Mouse (Mus musculus): ENCODE measurements at regions not wholly inside any gene's neighbourhood (a gene's known extent, or its start where the extent isn't known, plus 50 kb on each side); places are given as distances from the start of the nearest gene placed in this dataset.
"Not testable (repeated sequence)": the region's sequence is repeated elsewhere in the genome, so short reads cannot be mapped to it uniquely, and the experiment has no call there.

- H3K4me1 ChIP-seq (replicated peaks), result no peaks in the 10 kb centered on the region
- H3K9ac ChIP-seq, result no peak overlapping the region
- no peaks in the 10 kb centered on the region for H3K27me3 ChIP-seq
- no peak overlapping the region for H3K4me2 ChIP-seq
- no peak overlapping the region for H3K4me3 ChIP-seq
- no peak overlapping the region for H3K27ac ChIP-seq
- no peak for ATAC-seq (replicated peaks; ENCODE audit: insufficient number of reproducible peaks, insufficient read depth, low FRiP score, low read depth)
- no peaks in the 10 kb centered on the region for H3K36me3 ChIP-seq
- H3K9me3 ChIP-seq (replicated peaks), result no peaks in the 10 kb centered on the region
- WGBS, result 75% methylated on average over 5 of the region's 5 CpGs
These were observed 758.2 kb downstream of the Cdh11 start for GRCm38 (mm10) chr8:102026956-102027927.

GRCm38 (mm10) chr8:102024472-102024871, 761.0 kb downstream of the Cdh11 start:
- no peaks in the 10 kb centered on the region for H3K36me3 ChIP-seq
- H3K9me3 ChIP-seq (replicated peaks), result no peaks in the 10 kb centered on the region
- H3K4me2 ChIP-seq, result no peak overlapping the region
- H3K9ac ChIP-seq, result no peak overlapping the region
- 69% methylated on average over 1 of the region's 1 CpGs for WGBS
- H3K4me1 ChIP-seq (replicated peaks), result no peaks in the 10 kb centered on the region
- no peak for ATAC-seq (replicated peaks; ENCODE audit: insufficient number of reproducible peaks, insufficient read depth, low FRiP score, low read depth)
- H3K27ac ChIP-seq, result no peak overlapping the region
- H3K27me3 ChIP-seq, result no peaks in the 10 kb centered on the region
- no peak overlapping the region for H3K4me3 ChIP-seq

GRCm38 (mm10) chr8:102017776-102018175, 767.7 kb downstream of the Cdh11 start:
- no peak overlapping the region for H3K27ac ChIP-seq
- no peaks in the 10 kb centered on the region for H3K9me3 ChIP-seq (replicated peaks)
- H3K4me2 ChIP-seq, result no peak overlapping the region
- H3K4me3 ChIP-seq, result no peak overlapping the region
- no peak for ATAC-seq (replicated peaks; ENCODE audit: insufficient number of reproducible peaks, insufficient read depth, low FRiP score, low read depth)
- H3K9ac ChIP-seq, result no peak overlapping the region
- H3K36me3 ChIP-seq, result no peaks in the 10 kb centered on the region
- 58% methylated on average over 2 of the region's 2 CpGs for WGBS
- H3K27me3 ChIP-seq, result no peaks in the 10 kb centered on the region
- H3K4me1 ChIP-seq (replicated peaks), result no peaks in the 10 kb centered on the region

DNA sequence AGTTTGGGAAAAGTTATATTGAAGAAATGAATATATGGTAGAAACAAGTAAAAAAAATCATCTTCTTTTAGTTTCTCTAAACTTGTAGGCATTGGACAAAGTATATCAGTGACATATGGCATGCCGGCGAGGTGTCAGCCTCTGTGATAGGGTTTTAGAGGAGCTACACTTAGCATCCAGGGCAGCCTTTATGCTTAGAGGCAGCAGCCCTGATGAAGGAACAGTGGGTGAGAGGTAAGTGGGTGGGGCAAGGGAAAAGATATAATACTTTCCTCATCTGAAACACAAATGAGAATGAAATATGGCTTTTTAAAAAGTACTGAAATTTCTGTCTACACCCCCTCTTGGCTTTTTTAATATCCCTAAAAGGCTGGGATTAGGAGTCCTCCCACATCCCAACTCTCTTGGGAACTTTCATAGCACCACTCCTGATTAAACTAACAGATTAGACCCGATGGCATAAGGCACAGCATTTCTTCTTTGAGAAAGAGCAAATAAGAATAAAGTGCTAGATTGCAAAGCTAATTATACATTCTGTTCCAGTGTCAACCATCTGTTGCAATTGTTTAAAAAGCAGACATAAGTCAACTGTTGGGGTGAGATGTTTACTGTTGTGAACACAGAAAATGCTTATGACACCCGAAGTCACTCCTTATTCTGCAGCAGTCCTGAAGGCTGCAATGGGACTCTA, 785.0 kb downstream of the Cdh11 start:
- 74% methylated on average over 4 of the region's 4 CpGs for WGBS
- no peak overlapping the region for H3K4me2 ChIP-seq
- H3K4me1 ChIP-seq (replicated peaks), result no peaks in the 10 kb centered on the region
- H3K4me3 ChIP-seq, result no peak overlapping the region
- H3K27ac ChIP-seq, result no peak overlapping the region
- H3K36me3 ChIP-seq, result no peaks in the 10 kb centered on the region
- no peak for ATAC-seq (replicated peaks; ENCODE audit: insufficient number of reproducible peaks, insufficient read depth, low FRiP score, low read depth)
- no peaks in the 10 kb centered on the region for H3K9me3 ChIP-seq (replicated peaks)
- no peaks in the 10 kb centered on the region for H3K27me3 ChIP-seq
- H3K9ac ChIP-seq, result no peak overlapping the region

DNA sequence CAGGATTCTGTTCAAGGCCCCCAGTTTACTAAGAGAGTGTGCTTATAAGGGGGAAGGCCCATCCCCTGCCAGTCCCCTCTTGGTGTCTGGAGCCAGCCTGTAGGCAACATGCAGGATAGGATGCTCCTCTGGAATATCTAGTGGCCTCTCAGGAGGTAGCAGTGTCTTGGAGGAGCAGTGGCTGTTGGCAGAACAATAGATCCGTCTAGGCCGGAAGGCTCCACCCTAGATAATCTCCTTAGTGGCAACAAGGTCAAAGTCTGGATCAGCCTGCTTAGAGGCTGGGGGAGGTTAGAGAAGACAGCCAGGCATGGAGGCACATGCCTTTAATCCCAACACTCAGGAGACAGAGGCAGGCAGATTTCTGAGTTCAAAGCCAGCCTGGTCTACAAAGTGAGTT, 788.7 kb downstream of the Cdh11 start:
- H3K4me3 ChIP-seq; H3K9ac ChIP-seq; H3K4me1 ChIP-seq (replicated peaks); H3K4me2 ChIP-seq; H3K9me3 ChIP-seq (replicated peaks); H3K27me3 ChIP-seq; ATAC-seq (replicated peaks; ENCODE audit: insufficient number of reproducible peaks, insufficient read depth, low FRiP score, low read depth); H3K36me3 ChIP-seq; H3K27ac ChIP-seq: not testable (repeated sequence)
- 68% methylated on average over 2 of the region's 2 CpGs for WGBS

- H3K27ac ChIP-seq, result no peak overlapping the region
- H3K4me3 ChIP-seq, result no peak overlapping the region
- no peaks in the 10 kb centered on the region for H3K4me1 ChIP-seq (replicated peaks)
- no peak for ATAC-seq (replicated peaks; ENCODE audit: insufficient number of reproducible peaks, insufficient read depth, low FRiP score, low read depth)
- H3K36me3 ChIP-seq, result no peaks in the 10 kb centered on the region
- no peaks in the 10 kb centered on the region for H3K9me3 ChIP-seq (replicated peaks)
- no peaks in the 10 kb centered on the region for H3K27me3 ChIP-seq
- no peak overlapping the region for H3K9ac ChIP-seq
- H3K4me2 ChIP-seq, result no peak overlapping the region
- 77% methylated on average over 2 of the region's 2 CpGs for WGBS
These were observed 828.6 kb downstream of the Cdh11 start for GRCm38 (mm10) chr8:101956832-101957231.

DNA sequence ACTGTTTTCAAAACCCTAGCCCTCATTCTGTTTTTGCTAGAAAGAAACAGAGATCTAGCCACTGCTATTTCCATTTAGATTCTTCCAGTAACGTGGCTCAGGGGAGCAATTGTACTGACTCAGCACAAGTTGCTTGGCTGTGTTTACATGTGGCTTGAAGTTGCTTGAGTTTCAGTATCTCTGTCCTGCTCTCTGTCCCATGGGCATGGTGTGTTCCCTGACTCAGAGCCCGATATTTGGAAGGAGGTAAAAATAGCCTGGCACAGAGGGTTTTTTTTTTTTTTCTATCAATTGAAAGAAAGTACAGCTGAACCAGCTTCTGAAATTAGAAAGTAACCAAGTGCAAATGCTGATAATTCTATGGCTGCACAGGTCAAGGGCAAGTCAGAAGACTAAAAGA, 834.8 kb downstream of the Cdh11 start:
- Histone ChIP-seq H3K9ac (no peak overlapping the region), H3K36me3 (no peaks in the 10 kb centered on the region), H3K27ac (peak overlapping the region; percentile 51), H3K4me3 (no peak overlapping the region), H3K4me2 (no peak overlapping the region), H3K4me1 (replicated peaks) (no peaks in the 10 kb centered on the region), H3K9me3 (replicated peaks) (no peaks in the 10 kb centered on the region), H3K27me3 (no peaks in the 10 kb centered on the region)
- 25% methylated on average over 2 of the region's 2 CpGs for WGBS
- ATAC-seq (replicated peaks; ENCODE audit: insufficient number of reproducible peaks, insufficient read depth, low FRiP score, low read depth), result no peak; the same call in 1 of the 2 replicates

GRCm38 (mm10) chr8:101937859-101938258, 847.6 kb downstream of the Cdh11 start:
- Histone ChIP-seq H3K4me2 (no peak overlapping the region), H3K27ac (no peak overlapping the region), H3K4me1 (replicated peaks) (no peaks in the 10 kb centered on the region), H3K4me3 (no peak overlapping the region), H3K27me3 (no peaks in the 10 kb centered on the region), H3K9me3 (replicated peaks) (no peaks in the 10 kb centered on the region), H3K36me3 (no peaks in the 10 kb centered on the region), H3K9ac (no peak overlapping the region)
- 66% methylated on average over 2 of the region's 2 CpGs for WGBS
- ATAC-seq (replicated peaks; ENCODE audit: insufficient number of reproducible peaks, insufficient read depth, low FRiP score, low read depth), result no peak

DNA sequence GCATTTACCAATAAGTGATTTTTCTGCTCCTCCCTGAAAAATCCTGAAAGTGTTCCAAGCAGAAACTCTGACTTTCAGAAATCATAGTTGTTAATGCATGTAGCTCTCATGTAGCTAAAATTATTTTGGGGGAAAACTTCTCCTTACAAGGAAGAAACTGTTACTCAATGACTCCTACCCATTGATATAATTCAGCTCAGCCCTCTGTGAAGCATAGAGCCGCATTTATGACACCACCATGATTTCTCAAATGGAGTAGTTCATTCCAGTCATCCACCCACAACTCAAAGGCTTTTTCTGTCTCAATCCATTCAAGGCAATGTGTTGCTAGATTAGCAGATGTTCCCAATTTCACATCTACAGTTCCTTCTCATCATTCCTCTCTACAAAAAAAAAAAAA, 871.8 kb downstream of the Cdh11 start:
- Histone ChIP-seq H3K9ac (no peak overlapping the region), H3K4me3 (no peak overlapping the region), H3K4me1 (replicated peaks) (no peaks in the 10 kb centered on the region), H3K9me3 (replicated peaks) (no peaks in the 10 kb centered on the region), H3K27ac (no peak overlapping the region), H3K4me2 (no peak overlapping the region), H3K36me3 (no peaks in the 10 kb centered on the region), H3K27me3 (no peaks in the 10 kb centered on the region)
- ATAC-seq (replicated peaks; ENCODE audit: insufficient number of reproducible peaks, insufficient read depth, low FRiP score, low read depth), result no peak
- WGBS, result 79% methylated on average over 1 of the region's 1 CpGs
